Mouse (Mus musculus) stomach, embryonic 15.5 days (tissue): ENCODE results near the gene Zfp335. TPM values are rescaled to one million over a fixed set of nuclear protein-coding genes. Genes with fewer than 3 reads are reported as not detected.

Experiments used
- ATAC-seq: fragments of 200-750 bp; cut with Nextera tagmentation; 2 replicates; pipeline ENCODE4 v1.8.0; 2017; ENCODE audit warnings: low read depth, moderate number of reproducible peaks, moderate TSS enrichment; ENCODE audit not compliant: insufficient read depth, low FRiP score
- H3K27ac ChIP-seq: fragments of 300-500 bp; sonication (generic); 2 replicates; pipeline ENCODE4 v1.5.1; 2015; ENCODE audit warnings: mild to moderate bottlenecking, inconsistent platforms
- H3K27me3 ChIP-seq: fragments of 300-500 bp; sonication (generic); replicated peaks from 2 replicates; pipeline ENCODE4 v1.6.1; 2015; ENCODE audit warnings: inconsistent platforms
- H3K36me3 ChIP-seq: fragments of 300-500 bp; sonication (generic); 2 replicates; pipeline ENCODE4 v1.6.1; 2015; ENCODE audit warnings: inconsistent platforms
- H3K4me1 ChIP-seq: fragments of 300-500 bp; sonication (generic); 2 replicates; pipeline ENCODE4 v1.6.1; 2015; ENCODE audit warnings: inconsistent platforms
- H3K4me2 ChIP-seq: fragments of 300-500 bp; sonication (generic); 2 replicates; pipeline ENCODE4 v1.6.1; 2015; ENCODE audit warnings: mild to moderate bottlenecking, inconsistent platforms
- H3K4me3 ChIP-seq: fragments of 300-500 bp; sonication (generic); replicated peaks from 2 replicates; pipeline ENCODE4 v1.5.1; 2015; ENCODE audit warnings: inconsistent platforms
- H3K9ac ChIP-seq: fragments of 300-500 bp; sonication (generic); 2 replicates; pipeline ENCODE4 v1.6.1; 2015; ENCODE audit warnings: inconsistent platforms
- H3K9me3 ChIP-seq: fragments of 300-500 bp; sonication (generic); 2 replicates; pipeline ENCODE4 v1.6.1; 2016; ENCODE audit warnings: inconsistent platforms
- WGBS: fragments of 180-500 bp; shearing (Covaris S2); methylation state at CpG from one replicate; pipeline ENCODE4 v1.1.7; 2015; 5-methylcytosine and 5-hydroxymethylcytosine counted together
- polyA plus RNA-seq: library from polyadenylated mRNA; unstranded; fragments of >200 nt; fragmentation: Nextera tagmentation; extraction: Ambion mirVana; gene quantifications from 2 replicates; pipeline ENCODE4 v1.2.1, GENCODE M21; 2015

Zfp335 gene
- polyA plus RNA-seq, 1 experiment from 2014 or later = 10.6 TPM

- ATAC-seq = no peak
- Histone ChIP-seq H3K9me3 (no peaks in the 10 kb centered on the region), H3K27ac (no peak overlapping the region), H3K27me3 (peaks cover 62% of the 10 kb centered on the region), H3K36me3 (no peaks in the 10 kb centered on the region), H3K9ac (no peak overlapping the region), H3K4me1 (peaks cover 9% of the 10 kb centered on the region; the same call in 1 of the 2 replicates), H3K4me2 (no peak overlapping the region), H3K4me3 (no peak overlapping the region)
- WGBS = 24% methylated on average over 4 of the region's 4 CpGs
Observed at GRCm38 (mm10) chr2:164947506-164947905, 35.9 kb upstream of the Zfp335 start.

DNA sequence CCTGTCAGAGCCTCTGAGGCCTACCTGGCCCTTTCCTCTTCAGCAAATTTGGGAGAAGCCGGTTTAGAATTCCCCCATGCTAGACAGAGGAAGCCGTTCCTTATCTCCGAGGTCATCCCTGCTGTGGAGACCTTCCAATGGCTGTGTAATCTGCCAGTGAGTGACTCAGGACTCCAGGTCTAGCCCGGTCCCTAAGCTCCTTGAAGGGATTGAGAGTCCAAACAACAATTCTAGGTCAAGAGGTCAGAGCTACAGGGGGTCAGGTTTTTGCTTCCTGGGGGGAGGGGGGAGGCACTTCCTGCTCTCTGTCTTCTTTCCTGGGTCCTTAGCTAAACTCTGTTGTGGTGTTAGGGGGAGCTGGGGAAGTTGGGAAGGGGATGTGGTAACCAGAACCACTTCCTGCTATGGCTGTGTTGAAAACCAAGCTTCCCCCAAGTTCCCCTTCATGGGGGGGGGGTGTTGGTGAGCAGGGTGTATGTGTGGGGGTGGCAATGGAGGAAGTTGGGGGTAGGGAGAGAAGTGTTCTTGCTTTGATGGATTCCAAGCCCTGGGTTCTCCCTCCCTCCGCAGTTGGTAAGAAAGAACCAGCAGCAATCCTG lies 31.2 kb upstream of the Zfp335 start:
- Histone ChIP-seq H3K4me1 (peaks cover 19% of the 10 kb centered on the region), H3K4me2 (no peak overlapping the region), H3K9ac (no peak overlapping the region), H3K27me3 (peaks cover 34% of the 10 kb centered on the region), H3K4me3 (no peak overlapping the region), H3K9me3 (no peaks in the 10 kb centered on the region), H3K36me3 (no peaks in the 10 kb centered on the region), H3K27ac (no peak overlapping the region)
- ATAC-seq = no peak
- 17% methylated on average over 5 of the region's 5 CpGs for WGBS

DNA sequence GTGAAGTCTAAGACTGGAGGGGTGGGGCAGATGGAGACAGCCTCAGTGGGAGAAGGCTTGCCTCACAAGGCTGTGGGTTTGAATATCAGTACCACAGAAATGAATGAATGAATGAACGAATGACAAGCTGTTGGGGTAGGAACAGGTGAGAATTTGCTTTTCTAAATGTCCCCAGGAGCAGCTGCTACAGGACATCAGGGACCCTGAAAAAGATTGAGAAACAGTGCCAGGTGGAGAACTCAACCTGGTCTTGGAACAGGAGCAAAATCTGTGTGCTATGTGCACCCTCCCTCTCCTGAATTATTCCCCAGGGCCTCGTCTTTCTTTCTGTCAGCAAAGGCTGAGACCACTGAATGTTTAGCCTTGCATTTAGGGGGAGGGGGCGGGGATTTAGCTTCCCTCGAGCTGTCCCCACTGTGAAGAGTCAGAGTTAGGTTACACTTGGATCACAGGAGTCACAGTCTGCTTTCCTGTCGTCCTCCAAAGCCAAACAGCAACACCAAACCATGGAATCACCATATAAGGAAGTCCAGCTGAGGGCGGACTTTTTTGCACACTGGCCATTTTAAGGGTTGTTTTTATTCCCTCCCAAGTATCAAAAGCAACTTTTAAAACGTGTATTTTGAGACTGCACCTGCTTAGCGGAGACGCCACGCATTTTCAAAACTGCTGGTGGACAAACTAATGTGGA lies 28.7 kb upstream of the Zfp335 start, which contains the start of gene Mmp9:
Gene Mmp9 (plus strand): TSS at position 641 of the 691 bp plus-strand sequence.
- Histone ChIP-seq H3K4me2 (no peak within 1 kb of the TSS), H3K9me3 (no peaks in the 10 kb centered on the region), H3K4me3 (no peak within 1 kb of the TSS), H3K27ac (no peak within 1 kb of the TSS), H3K27me3 (peaks cover 27% of the 10 kb centered on the region), H3K36me3 (no peaks in the 10 kb centered on the region), H3K9ac (no peak within 1 kb of the TSS), H3K4me1 (peaks cover 19% of the 10 kb centered on the region)
- ATAC-seq = no peak
- 18% methylated on average over 10 of the region's 10 CpGs for WGBS

- Histone ChIP-seq H3K9ac (no peak overlapping the region), H3K9me3 (no peaks in the 10 kb centered on the region), H3K4me2 (peak overlapping the region; percentile 64), H3K4me1 (peaks cover 19% of the 10 kb centered on the region), H3K4me3 (peak overlapping the region; percentile 34), H3K27ac (no peak overlapping the region), H3K27me3 (peaks cover 27% of the 10 kb centered on the region), H3K36me3 (no peaks in the 10 kb centered on the region)
- no peak for ATAC-seq
- 5% methylated on average over 11 of the region's 11 CpGs for WGBS
Observed at GRCm38 (mm10) chr2:164939106-164939505, 27.5 kb upstream of the Zfp335 start.

GRCm38 (mm10) chr2:164938146-164939091 lies 26.9 kb upstream of the Zfp335 start:
- Histone ChIP-seq H3K27me3 (peaks cover 27% of the 10 kb centered on the region), H3K27ac (no peak overlapping the region), H3K36me3 (no peaks in the 10 kb centered on the region), H3K4me2 (peak overlapping the region; percentile 64), H3K4me1 (peaks cover 19% of the 10 kb centered on the region), H3K9me3 (no peaks in the 10 kb centered on the region), H3K9ac (no peak overlapping the region), H3K4me3 (peak overlapping the region; percentile 34)
- peak; percentile 54; the same call in 1 of the 2 replicates for ATAC-seq
- WGBS = 3% methylated on average over 39 of the region's 39 CpGs

DNA sequence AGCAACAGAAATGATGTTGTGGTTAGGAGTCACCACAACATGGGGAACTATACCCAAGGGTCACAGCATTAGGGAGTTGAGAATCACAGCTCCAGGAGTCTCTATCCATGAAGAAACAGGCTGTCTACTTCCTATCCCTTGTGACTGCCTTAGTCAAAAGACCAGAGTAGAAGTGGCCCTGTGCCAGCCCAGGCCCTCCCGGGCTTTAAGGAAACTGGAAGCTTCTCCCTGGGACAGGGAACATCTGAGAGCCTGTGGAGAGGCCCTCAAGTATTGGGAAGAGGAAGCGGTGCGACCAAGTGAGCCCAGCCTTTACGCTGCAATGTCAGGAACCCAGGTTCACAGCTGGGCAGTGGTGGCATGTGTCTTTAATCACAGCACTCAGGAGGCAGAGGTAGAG lies 24.4 kb upstream of the Zfp335 start:
- Histone ChIP-seq H3K4me3 (no peak overlapping the region), H3K9me3 (no peaks in the 10 kb centered on the region)

DNA sequence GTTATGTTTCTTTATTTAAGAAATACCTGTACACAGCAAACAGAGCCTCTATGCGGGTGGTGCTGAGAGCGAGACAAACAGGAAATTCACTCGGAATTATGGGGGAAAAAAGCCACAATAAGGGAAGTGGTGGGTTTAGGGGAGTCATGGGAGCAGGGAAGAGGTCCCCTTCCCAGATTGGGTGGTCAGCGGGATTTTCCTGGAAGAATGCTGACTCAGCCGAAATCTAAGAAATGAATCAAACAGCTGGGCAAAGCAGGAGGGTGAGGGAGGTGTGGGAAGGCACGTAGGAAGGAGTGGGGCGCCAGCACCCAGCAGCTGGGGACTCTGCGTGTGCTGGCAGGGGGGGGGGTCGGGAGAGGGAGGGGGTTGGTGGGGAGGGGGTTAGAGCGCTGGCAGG lies 22.0 kb upstream of the Zfp335 start:
- ATAC-seq = no peak
- no peak overlapping the region for H3K4me3 ChIP-seq
- H3K27ac ChIP-seq = no peak overlapping the region
- H3K27me3 ChIP-seq = peaks cover 11% of the 10 kb centered on the region
- H3K9ac ChIP-seq = no peak overlapping the region
- no peaks in the 10 kb centered on the region for H3K36me3 ChIP-seq
- no peak overlapping the region for H3K4me2 ChIP-seq
- H3K4me1 ChIP-seq = peaks cover 8% of the 10 kb centered on the region; the same call in 1 of the 2 replicates
- H3K9me3 ChIP-seq = no peaks in the 10 kb centered on the region
- WGBS = 37% methylated on average over 9 of the region's 10 CpGs

More for the DNA sequence above, 24.4 kb upstream of the Zfp335 start:
- Histone ChIP-seq H3K27ac (no peak overlapping the region), H3K4me1 (peaks cover 22% of the 10 kb centered on the region; the same call in 1 of the 2 replicates), H3K27me3 (peaks cover 27% of the 10 kb centered on the region), H3K9ac (no peak overlapping the region), H3K4me2 (no peak overlapping the region), H3K36me3 (no peaks in the 10 kb centered on the region)
- ATAC-seq = no peak
- 56% methylated on average over 4 of the region's 4 CpGs for WGBS

DNA sequence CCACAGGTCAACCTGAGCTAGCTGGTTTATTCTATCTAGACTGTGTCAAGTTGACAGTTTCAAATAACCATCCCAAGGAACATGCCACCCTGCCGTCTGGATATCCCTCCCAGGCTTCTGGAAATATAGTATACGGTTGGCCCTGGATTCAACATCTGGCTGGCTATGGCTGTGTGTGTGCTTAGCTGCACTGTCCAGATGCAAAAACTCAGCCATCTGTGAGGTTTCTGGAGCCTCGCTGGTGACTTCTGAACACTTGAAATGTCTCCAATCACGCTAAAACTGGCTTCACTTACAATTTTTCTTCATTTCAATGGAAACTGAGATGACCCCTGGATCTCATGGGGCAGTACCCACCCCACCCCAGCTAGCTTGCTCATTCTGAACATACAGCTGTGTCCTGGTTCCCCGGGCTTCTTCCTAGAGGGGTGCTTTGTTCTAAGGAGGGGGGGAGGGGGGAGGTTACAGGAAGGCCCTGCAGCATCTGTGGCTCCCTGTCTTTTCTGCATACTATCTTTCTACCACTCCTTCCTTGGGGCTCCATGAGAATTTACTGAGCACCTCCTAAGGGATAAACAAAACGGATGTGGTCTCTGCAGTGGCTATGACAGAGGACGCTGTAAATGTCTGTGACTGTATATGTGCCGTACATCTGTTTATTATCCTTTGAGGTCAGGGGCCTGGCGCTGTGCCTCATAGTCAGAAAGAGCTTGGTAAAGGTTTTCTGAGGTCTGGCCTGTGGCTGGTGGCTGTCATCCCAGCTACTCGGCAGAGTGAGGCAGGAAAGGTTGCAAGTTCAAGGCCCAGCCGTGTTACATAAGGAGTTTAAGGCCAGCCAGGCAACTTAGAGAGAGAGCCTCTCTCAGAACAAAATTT lies 19.4 kb upstream of the Zfp335 start:
- no peaks in the 10 kb centered on the region for H3K36me3 ChIP-seq
- peaks cover 8% of the 10 kb centered on the region; the same call in 1 of the 2 replicates for H3K4me1 ChIP-seq
- no peaks in the 10 kb centered on the region; the same call in none of the 2 replicates for H3K27me3 ChIP-seq
- no peak overlapping the region for H3K4me2 ChIP-seq
- H3K9me3 ChIP-seq = no peaks in the 10 kb centered on the region
- H3K27ac ChIP-seq = peak overlapping the region; percentile 65
- H3K9ac ChIP-seq = no peak overlapping the region
- H3K4me3 ChIP-seq = no peak overlapping the region
- 34% methylated on average over 11 of the region's 11 CpGs for WGBS
- peak; percentile 69; the same call in 1 of the 2 replicates for ATAC-seq

- Histone ChIP-seq H3K4me3 (no peak overlapping the region), H3K9ac (no peak overlapping the region), H3K4me2 (no peak overlapping the region), H3K27me3 (no peaks in the 10 kb centered on the region; the same call in 1 of the 2 replicates), H3K27ac (no peak overlapping the region), H3K36me3 (no peaks in the 10 kb centered on the region), H3K9me3 (no peaks in the 10 kb centered on the region), H3K4me1 (0 out of 2 replicates have a peak, but pooled peaks cover 2% of the 10 kb centered on the region)
- 30% methylated on average over 11 of the region's 11 CpGs for WGBS
- 0 out of 2 replicates have a peak, but pooled peaks have one; percentile 20 for ATAC-seq
Observed at GRCm38 (mm10) chr2:164924100-164924857, 12.7 kb upstream of the Zfp335 start.

DNA sequence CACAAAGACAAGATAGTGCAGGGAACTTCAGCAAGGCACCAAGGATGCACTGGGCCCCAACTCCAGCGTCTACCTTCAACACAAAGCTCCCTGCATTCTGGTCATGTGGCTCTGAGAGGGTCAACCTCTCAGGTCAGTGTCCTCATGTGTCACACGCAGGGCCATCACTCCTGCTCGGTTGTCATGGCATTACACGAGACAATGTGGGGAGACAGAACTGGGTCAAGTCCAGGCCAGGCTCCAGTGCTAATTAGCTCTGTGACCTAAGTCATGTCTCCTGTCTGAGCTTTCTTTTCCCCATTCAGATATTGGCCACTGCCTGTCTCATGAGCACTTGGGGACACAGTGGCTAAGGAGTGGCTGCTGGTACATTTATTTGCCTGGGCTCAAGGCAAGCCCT lies 11.7 kb upstream of the Zfp335 start:
- Histone ChIP-seq H3K27ac (no peak overlapping the region), H3K4me2 (no peak overlapping the region), H3K27me3 (no peaks in the 10 kb centered on the region; the same call in 1 of the 2 replicates), H3K4me3 (no peak overlapping the region), H3K36me3 (no peaks in the 10 kb centered on the region), H3K9ac (no peak overlapping the region), H3K9me3 (no peaks in the 10 kb centered on the region), H3K4me1 (0 out of 2 replicates have a peak, but pooled peaks cover 2% of the 10 kb centered on the region)
- WGBS = 70% methylated on average over 4 of the region's 4 CpGs
- no peak for ATAC-seq
